22 mouse cellular contexts compared by ENCODE assay signal in genomic region chrX:77472858-77473257, GRCm38 (mm10).
"Had no signal": no experiment of that assay in that cellular context is flagged by ENCODE, and none has a peak within 500 bp of the region (broad histone marks: within the 10 kb centered on the region; RNA-seq: fewer than 3 reads in every experiment).

No protein-coding gene starts in this region.

- H3K4me2 ChIP-seq: heart, embryonic 11.5 days; heart, embryonic 13.5 days; heart, embryonic 15.5 days; hindbrain, embryonic 13.5 days; hindbrain, embryonic 15.5 days; limb, embryonic 12.5 days; liver, embryonic 11.5 days; liver, embryonic 13.5 days had no signal

- H3K27me3 ChIP-seq: heart, embryonic 13.5 days; heart, embryonic 15.5 days; hindbrain, embryonic 13.5 days; hindbrain, embryonic 15.5 days; limb, embryonic 12.5 days; liver, embryonic 13.5 days had no signal

- H3K4me1 ChIP-seq: heart, embryonic 13.5 days; heart, embryonic 15.5 days; hindbrain, embryonic 13.5 days; hindbrain, embryonic 15.5 days; limb, embryonic 10.5 days; limb, embryonic 12.5 days; liver, embryonic 13.5 days had no signal

- H3K27ac ChIP-seq: heart, adult 2 months; heart, embryonic 13.5 days; heart, embryonic 15.5 days; hindbrain, embryonic 13.5 days; hindbrain, embryonic 15.5 days; hindbrain, postnatal 0 days; limb, embryonic 10.5 days; limb, embryonic 12.5 days; liver, embryonic 13.5 days had no signal

- H3K36me3 ChIP-seq: heart, embryonic 13.5 days; heart, embryonic 15.5 days; hindbrain, embryonic 13.5 days; hindbrain, embryonic 15.5 days; limb, embryonic 10.5 days; limb, embryonic 12.5 days; liver, embryonic 13.5 days had no signal

- ATAC-seq: forebrain, postnatal 0 days; hindbrain, postnatal 0 days had no signal

- H3K4me3 ChIP-seq: heart, adult 2 months; heart, embryonic 13.5 days; heart, embryonic 15.5 days; hindbrain, embryonic 13.5 days; hindbrain, embryonic 15.5 days; limb, embryonic 10.5 days; limb, embryonic 12.5 days; liver, embryonic 13.5 days had no signal

- DNase-seq: forebrain, postnatal 0 days; gastrocnemius, postnatal 14 days; gastrocnemius, postnatal 36 days; heart, adult 11 months; heart, adult 2 months; heart, postnatal 14 days; heart, postnatal 36 days; kidney, adult 18-20 months; kidney, postnatal 10 days; kidney, postnatal 25 days; layer of hippocampus, adult 9-11 months; layer of hippocampus, postnatal 36 days; liver, embryonic 13.5 days had no signal

- H3K9ac ChIP-seq: forebrain, postnatal 0 days; heart, embryonic 13.5 days; heart, embryonic 15.5 days; hindbrain, embryonic 13.5 days; hindbrain, embryonic 15.5 days; limb, embryonic 12.5 days; liver, embryonic 13.5 days had no signal

- H3K9me3 ChIP-seq: heart, embryonic 13.5 days; heart, embryonic 15.5 days; hindbrain, embryonic 13.5 days; hindbrain, embryonic 15.5 days; limb, embryonic 10.5 days; limb, embryonic 12.5 days; liver, embryonic 13.5 days had no signal
